Mouse (Mus musculus) neural tube, embryonic 15.5 days (tissue): ENCODE measurements around the gene 1700019N19Rik. TPM values are rescaled to one million over a fixed set of nuclear protein-coding genes. Genes with fewer than 3 reads are reported as not detected.

Experiments
- ATAC-seq: fragments of 200-750 bp; cut with Nextera tagmentation; 2 replicates; pipeline ENCODE4 v1.8.0; 2017; ENCODE audit warnings: mild to moderate bottlenecking, moderate TSS enrichment, moderate library complexity; ENCODE audit not compliant: low FRiP score
- H3K27ac ChIP-seq: fragments of 300-500 bp; sonication (generic); replicated peaks from 2 replicates; pipeline ENCODE4 v1.5.1; 2015; ENCODE audit warnings: mild to moderate bottlenecking, inconsistent platforms
- H3K27me3 ChIP-seq: fragments of 300-500 bp; sonication (generic); replicated peaks from 2 replicates; pipeline ENCODE4 v1.6.1; 2015; ENCODE audit warnings: inconsistent platforms
- H3K36me3 ChIP-seq: fragments of 300-500 bp; sonication (generic); 2 replicates; pipeline ENCODE4 v1.6.1; 2015; ENCODE audit warnings: inconsistent platforms
- H3K4me1 ChIP-seq: fragments of 300-500 bp; sonication (generic); 2 replicates; pipeline ENCODE4 v1.6.1; 2015; ENCODE audit warnings: inconsistent platforms
- H3K4me2 ChIP-seq: fragments of 300-500 bp; sonication (generic); 2 replicates; pipeline ENCODE4 v1.6.1; 2015; ENCODE audit warnings: inconsistent platforms, mild to moderate bottlenecking, moderate library complexity
- H3K4me3 ChIP-seq: fragments of 300-500 bp; sonication (generic); replicated peaks from 2 replicates; pipeline ENCODE4 v1.5.1; 2015; ENCODE audit warnings: mild to moderate bottlenecking, inconsistent platforms
- H3K9ac ChIP-seq: fragments of 300-500 bp; sonication (generic); replicated peaks from 2 replicates; pipeline ENCODE4 v1.6.1; 2015; ENCODE audit warnings: mild to moderate bottlenecking, inconsistent platforms
- H3K9me3 ChIP-seq: fragments of 300-500 bp; sonication (generic); replicated peaks from 2 replicates; pipeline ENCODE4 v1.6.1; 2016; ENCODE audit warnings: inconsistent platforms
- WGBS: fragments of 180-500 bp; shearing (Covaris S2); methylation state at CpG from one replicate; pipeline ENCODE4 v1.1.7; 2015; ENCODE audit warnings: mixed read lengths; 5-methylcytosine and 5-hydroxymethylcytosine counted together
- polyA plus RNA-seq: library from polyadenylated mRNA; unstranded; fragments of >200 nt; fragmentation: Nextera tagmentation; extraction: Ambion mirVana; gene quantifications from 2 replicates; pipeline ENCODE4 v1.2.1, GENCODE M21; 2015

The 1700019N19Rik gene
- polyA plus RNA-seq, 1 experiment from 2014 or later, result not detected

GRCm38 (mm10) chr19:58824316-58824715 is 30.1 kb upstream of the 1700019N19Rik start:
- Histone ChIP-seq H3K9me3 (no peaks in the 10 kb centered on the region), H3K4me3 (no peak overlapping the region), H3K4me1 (peaks cover 24% of the 10 kb centered on the region), H3K4me2 (no peak overlapping the region), H3K9ac (no peak overlapping the region), H3K36me3 (peaks cover 28% of the 10 kb centered on the region), H3K27me3 (no peaks in the 10 kb centered on the region), H3K27ac (no peak overlapping the region)
- no peak for ATAC-seq
- WGBS, result 88% methylated on average over 1 of the region's 1 CpGs

DNA sequence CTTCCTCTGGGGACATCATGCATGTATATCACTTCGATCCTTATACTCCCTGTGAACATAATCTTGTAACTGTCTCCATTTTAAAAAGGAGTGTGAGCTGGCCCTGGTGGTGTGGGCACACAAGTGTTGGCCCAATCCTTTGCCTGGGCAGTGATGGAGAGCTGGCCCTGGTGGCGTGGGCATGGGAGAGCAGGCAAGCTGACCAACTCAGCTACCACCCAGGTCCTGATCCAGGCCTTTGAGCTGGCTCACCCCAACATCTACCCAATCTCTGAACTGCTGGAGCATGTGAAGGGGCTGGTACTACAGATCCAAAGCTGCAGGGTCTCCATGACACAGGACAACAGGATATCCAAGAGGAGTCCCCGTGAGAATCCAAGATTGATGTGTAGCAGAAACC is 29.0 kb upstream of the 1700019N19Rik start:
- H3K9me3 ChIP-seq, result no peaks in the 10 kb centered on the region
- H3K9ac ChIP-seq, result no peak overlapping the region
- peaks cover 13% of the 10 kb centered on the region for H3K4me1 ChIP-seq
- no peak for ATAC-seq
- H3K27me3 ChIP-seq, result no peaks in the 10 kb centered on the region
- H3K4me3 ChIP-seq, result no peak overlapping the region
- no peak overlapping the region for H3K27ac ChIP-seq
- 82% methylated on average over 3 of the region's 3 CpGs for WGBS
- peaks cover 34% of the 10 kb centered on the region for H3K36me3 ChIP-seq
- no peak overlapping the region for H3K4me2 ChIP-seq

- Histone ChIP-seq H3K4me1 (peaks cover 11% of the 10 kb centered on the region), H3K27me3 (no peaks in the 10 kb centered on the region), H3K36me3 (peaks cover 34% of the 10 kb centered on the region), H3K9ac (no peak overlapping the region), H3K4me2 (no peak overlapping the region), H3K27ac (peak overlapping the region; percentile 42), H3K9me3 (no peaks in the 10 kb centered on the region), H3K4me3 (no peak overlapping the region)
- no peak for ATAC-seq
- 28% methylated on average over 20 of the region's 20 CpGs for WGBS
Observed at GRCm38 (mm10) chr19:58822454-58823200, 28.4 kb upstream of the 1700019N19Rik start.

- 86% methylated on average over 14 of the region's 14 CpGs for WGBS
- Histone ChIP-seq H3K36me3 (peaks cover 18% of the 10 kb centered on the region), H3K9me3 (no peaks in the 10 kb centered on the region), H3K4me3 (no peak overlapping the region), H3K4me1 (peaks cover 11% of the 10 kb centered on the region), H3K4me2 (no peak overlapping the region), H3K9ac (no peak overlapping the region), H3K27me3 (no peaks in the 10 kb centered on the region), H3K27ac (no peak overlapping the region)
- no peak for ATAC-seq
Observed at GRCm38 (mm10) chr19:58818571-58819415, 24.5 kb upstream of the 1700019N19Rik start.

GRCm38 (mm10) chr19:58817398-58817797 is 23.1 kb upstream of the 1700019N19Rik start:
- Histone ChIP-seq H3K36me3 (peaks cover 18% of the 10 kb centered on the region), H3K27me3 (no peaks in the 10 kb centered on the region), H3K4me3 (no peak overlapping the region), H3K4me1 (peaks cover 4% of the 10 kb centered on the region), H3K9ac (no peak overlapping the region), H3K27ac (no peak overlapping the region), H3K9me3 (no peaks in the 10 kb centered on the region), H3K4me2 (no peak overlapping the region)
- WGBS, result 83% methylated on average over 11 of the region's 11 CpGs
- no peak for ATAC-seq

DNA sequence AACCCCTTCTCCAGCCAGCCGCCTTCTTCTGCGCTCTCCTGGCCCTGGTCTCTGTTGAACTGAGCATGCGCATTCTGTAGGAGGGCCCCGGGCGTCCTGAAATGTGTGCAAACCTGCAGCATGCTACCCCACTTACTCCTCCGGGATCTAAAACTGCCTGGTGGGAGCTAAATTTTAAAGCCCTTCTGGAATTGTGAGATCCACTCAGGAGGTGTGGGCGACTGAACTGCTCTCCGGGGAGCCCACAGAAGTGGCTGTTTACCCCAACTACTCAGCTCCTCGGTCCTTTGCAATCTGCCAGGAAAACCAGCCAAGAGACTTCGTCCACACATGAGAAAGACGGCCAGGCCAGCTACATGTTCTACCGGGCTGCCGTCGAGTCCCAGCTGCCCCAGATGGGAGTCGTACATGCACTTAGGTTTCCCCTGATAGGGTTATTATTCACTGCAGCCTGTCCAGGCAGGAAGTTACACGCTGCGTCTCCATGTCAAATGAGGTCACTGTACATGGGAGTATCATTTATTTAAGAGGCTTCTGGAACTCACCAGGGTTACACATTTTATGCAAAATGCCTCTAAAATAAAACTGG is 22.3 kb upstream of the 1700019N19Rik start:
- Histone ChIP-seq H3K4me2 (no peak overlapping the region), H3K27ac (no peak overlapping the region), H3K4me3 (no peak overlapping the region), H3K9ac (no peak overlapping the region), H3K9me3 (no peaks in the 10 kb centered on the region), H3K36me3 (peaks cover 18% of the 10 kb centered on the region), H3K27me3 (no peaks in the 10 kb centered on the region), H3K4me1 (no peaks in the 10 kb centered on the region)
- 57% methylated on average over 17 of the region's 17 CpGs for WGBS
- no peak for ATAC-seq

DNA sequence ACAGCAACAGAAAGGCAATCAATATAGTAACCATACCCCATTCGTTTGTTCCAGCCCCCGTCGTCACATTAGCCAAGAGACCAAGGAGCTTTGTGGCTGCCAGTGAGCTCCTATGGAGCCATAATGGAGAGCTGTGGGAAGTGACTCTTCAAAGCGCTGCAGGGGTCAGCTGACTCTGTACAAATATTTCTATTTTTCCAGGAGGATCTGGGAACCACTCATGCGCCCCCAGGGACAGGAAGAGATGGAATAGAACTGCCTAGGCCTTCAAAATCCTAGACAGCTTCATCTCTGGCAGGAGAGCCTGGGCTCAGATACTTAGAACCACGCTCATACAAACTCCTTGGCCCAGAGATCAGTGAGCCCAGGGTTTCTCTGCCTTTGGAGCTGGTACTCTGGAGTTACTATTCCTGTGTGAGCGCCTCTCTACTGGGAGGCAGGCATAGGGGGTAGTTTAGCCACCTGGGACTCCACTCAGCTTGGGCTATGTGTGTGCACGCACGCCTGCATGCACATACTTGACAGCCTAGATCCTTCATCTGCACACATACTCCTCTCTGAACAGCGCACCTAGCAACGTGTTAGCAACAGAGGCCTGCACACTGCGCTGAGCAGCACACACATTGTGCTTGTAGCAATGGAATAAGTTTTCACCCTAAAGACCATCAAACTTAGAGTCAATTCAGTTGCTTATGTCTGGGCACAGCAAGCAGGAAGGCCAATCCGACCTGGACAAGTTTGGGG is 21.1 kb upstream of the 1700019N19Rik start:
- Histone ChIP-seq H3K4me3 (no peak overlapping the region), H3K9ac (no peak overlapping the region), H3K4me1 (no peaks in the 10 kb centered on the region), H3K36me3 (peaks cover 15% of the 10 kb centered on the region), H3K9me3 (no peaks in the 10 kb centered on the region), H3K4me2 (no peak overlapping the region), H3K27ac (no peak overlapping the region), H3K27me3 (no peaks in the 10 kb centered on the region)
- 79% methylated on average over 13 of the region's 13 CpGs for WGBS
- no peak for ATAC-seq

DNA sequence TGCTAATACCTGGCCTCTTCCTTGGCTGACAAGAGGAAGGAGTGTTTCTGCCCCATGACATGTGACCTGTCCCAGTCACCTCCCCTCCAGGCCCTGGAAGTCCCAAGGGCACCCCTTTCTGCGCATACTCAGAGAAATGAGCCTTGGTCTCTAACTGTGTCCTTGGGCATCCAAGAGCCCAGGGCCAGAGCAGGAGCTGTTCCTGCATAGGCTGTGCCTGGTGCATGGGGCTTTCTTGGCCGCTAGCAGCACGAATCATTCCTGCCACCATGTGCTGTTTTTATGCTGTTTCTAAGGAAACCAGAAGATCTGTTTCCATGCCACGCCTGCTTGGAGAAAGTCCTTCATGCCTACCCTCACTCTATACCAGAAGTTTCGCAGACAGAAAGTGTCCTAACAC is 16.3 kb upstream of the 1700019N19Rik start:
- Histone ChIP-seq H3K9ac (no peak overlapping the region), H3K27me3 (no peaks in the 10 kb centered on the region), H3K27ac (no peak overlapping the region), H3K4me3 (no peak overlapping the region), H3K4me1 (peaks cover 11% of the 10 kb centered on the region; the same call in 1 of the 2 replicates), H3K4me2 (no peak overlapping the region), H3K9me3 (no peaks in the 10 kb centered on the region), H3K36me3 (peaks cover 4% of the 10 kb centered on the region; the same call in 1 of the 2 replicates)
- no peak for ATAC-seq
- WGBS, result 79% methylated on average over 5 of the region's 5 CpGs

DNA sequence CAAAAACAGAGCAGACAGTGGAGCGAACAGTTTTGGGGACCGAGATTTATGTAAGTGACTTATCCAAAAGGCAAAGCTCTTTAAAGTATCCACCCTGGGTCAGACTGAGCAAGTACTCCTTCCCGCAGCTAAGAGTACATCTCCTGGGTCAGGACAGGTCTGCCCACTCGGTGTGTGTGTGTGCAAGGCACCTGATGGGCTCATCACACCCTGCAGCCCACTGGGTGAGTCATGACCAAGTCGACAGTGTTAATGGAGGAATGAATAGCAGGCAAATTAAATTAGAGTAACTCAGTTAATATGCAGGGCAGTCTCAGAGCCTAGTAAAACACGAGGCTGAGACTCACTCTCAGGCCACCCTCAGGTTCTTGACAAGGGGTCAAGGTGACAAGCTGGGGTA is 14.6 kb upstream of the 1700019N19Rik start:
- peaks cover 12% of the 10 kb centered on the region; the same call in 1 of the 2 replicates for H3K36me3 ChIP-seq
- WGBS, result 84% methylated on average over 6 of the region's 6 CpGs
- no peak overlapping the region for H3K4me3 ChIP-seq
- ATAC-seq, result no peak
- no peaks in the 10 kb centered on the region for H3K9me3 ChIP-seq
- H3K9ac ChIP-seq, result no peak overlapping the region
- H3K27me3 ChIP-seq, result no peaks in the 10 kb centered on the region
- no peak overlapping the region for H3K4me2 ChIP-seq
- peaks cover 11% of the 10 kb centered on the region; the same call in 1 of the 2 replicates for H3K4me1 ChIP-seq
- H3K27ac ChIP-seq, result no peak overlapping the region

- no peak overlapping the region for H3K9ac ChIP-seq
- H3K4me2 ChIP-seq, result no peak overlapping the region
- H3K27ac ChIP-seq, result no peak overlapping the region
- WGBS, result 7% methylated on average over 3 of the region's 3 CpGs
- H3K9me3 ChIP-seq, result no peaks in the 10 kb centered on the region
- peaks cover 26% of the 10 kb centered on the region for H3K36me3 ChIP-seq
- H3K4me1 ChIP-seq, result peaks cover 11% of the 10 kb centered on the region; the same call in 1 of the 2 replicates
- H3K4me3 ChIP-seq, result no peak overlapping the region
- H3K27me3 ChIP-seq, result no peaks in the 10 kb centered on the region
- ATAC-seq, result peak; percentile 74; the same call in 1 of the 2 replicates
Observed at GRCm38 (mm10) chr19:58806364-58806763, 12.1 kb upstream of the 1700019N19Rik start.

DNA sequence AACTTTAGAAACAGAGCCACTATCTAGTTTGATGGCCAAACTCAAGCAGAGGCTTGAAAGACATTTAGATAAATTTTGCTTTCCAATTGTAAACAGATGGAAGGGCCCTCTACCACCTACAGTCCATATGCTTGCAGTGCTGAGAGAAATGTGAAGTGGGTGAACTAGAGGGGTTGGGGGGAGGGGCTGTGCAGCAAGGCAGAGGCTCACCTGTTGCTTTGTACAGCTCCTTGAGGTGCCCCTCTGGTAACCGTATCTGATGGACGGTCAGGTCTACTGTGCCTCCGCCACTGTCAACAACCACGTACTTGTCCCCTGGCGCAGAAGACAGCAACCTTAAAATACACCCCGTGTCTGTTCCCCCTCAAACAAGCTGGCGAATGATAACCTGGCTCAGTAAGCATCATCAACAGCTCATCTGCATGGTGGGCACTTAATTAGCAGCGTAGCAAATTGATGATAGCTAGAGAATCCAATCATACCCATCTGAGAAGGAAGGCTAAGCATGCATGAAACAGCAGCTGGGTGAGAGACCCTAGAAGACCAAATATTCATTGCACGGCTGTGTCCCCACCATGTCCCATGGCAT is 11.0 kb upstream of the 1700019N19Rik start:
- Histone ChIP-seq H3K4me3 (no peak overlapping the region), H3K27me3 (no peaks in the 10 kb centered on the region), H3K9ac (no peak overlapping the region), H3K4me1 (peaks cover 11% of the 10 kb centered on the region; the same call in 1 of the 2 replicates), H3K4me2 (no peak overlapping the region), H3K27ac (no peak overlapping the region), H3K9me3 (no peaks in the 10 kb centered on the region), H3K36me3 (peaks cover 35% of the 10 kb centered on the region)
- ATAC-seq, result no peak
- 78% methylated on average over 9 of the region's 9 CpGs for WGBS
